Mouse (Mus musculus) right cerebral cortex, postnatal 10 days (tissue): ENCODE data around the gene Prss12.
"Not testable (repeated sequence)": the region's sequence is repeated elsewhere in the genome, so short reads cannot be mapped to it uniquely, and the experiment has no call there.

Experiments
- DNase-seq, 2 experiments: peaks; one replicate each; pipeline ENCODE4 v3.0.0; 2021; ENCODE audit warnings: low spot score in 2 of 2

The Prss12 gene

DNA sequence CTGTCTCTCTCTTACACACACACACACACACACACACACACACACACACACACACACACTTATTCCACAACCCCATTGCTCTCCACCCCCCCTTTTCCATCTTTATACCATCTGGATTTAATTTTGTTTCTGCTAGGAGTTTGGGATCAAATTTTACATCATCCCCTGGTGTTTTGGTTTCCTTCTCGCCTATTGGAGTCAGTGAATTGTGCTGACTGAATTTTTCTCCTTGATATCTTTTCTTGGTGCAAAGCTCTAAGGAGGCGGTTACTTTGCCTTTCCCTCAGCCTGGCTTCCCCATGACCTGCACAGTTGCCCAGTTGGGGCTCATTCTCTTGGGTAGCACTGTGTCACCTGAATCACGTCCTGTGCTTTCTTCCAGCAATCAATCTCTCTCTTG lies 30.1 kb downstream of the Prss12 start:
- no peak for DNase-seq

DNA sequence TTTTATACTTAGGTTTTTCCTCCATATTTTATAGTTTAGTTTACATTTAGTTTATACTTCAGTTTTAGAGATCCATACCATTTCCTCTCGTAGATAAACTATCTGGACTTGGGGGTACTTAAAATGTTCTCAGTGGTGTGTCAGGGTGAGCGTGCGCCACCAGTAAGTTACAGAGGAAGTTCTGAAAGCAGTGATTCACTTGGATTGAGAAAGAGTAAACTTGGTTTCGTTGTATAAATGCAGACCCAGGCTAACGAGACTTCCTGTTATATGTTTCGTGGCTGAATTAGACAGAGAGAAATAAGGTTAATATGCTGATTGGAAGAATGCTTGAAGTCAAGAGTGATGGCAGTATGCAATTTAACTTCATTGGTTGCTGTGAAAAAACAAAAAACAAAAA lies 34.6 kb downstream of the Prss12 start:
- no peak for DNase-seq

GRCm38 (mm10) chr3:123491814-123492213 lies 45.1 kb downstream of the Prss12 start:
- no peak for DNase-seq

- no peak for DNase-seq
Measured at GRCm38 (mm10) chr3:123493163-123493562, 46.5 kb downstream of the Prss12 start.

DNA sequence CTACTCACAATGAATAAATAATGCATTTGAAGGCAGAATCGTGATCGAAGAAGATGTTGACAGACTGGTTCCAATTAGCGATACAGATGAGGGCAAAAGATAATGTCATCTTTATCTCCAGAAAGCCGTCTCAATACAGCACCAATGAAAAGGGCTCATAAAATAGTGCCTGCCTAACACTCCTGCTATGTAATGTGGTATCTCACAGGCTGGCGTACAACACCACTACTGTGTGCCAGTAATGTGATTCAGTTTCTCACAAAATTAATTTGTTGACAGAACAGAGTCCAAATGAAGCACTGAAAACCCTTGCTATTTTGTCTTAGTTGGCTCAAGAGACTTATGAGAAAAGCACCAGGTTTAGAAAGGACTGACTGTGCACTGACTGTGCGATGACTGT lies 48.4 kb downstream of the Prss12 start:
- DNase-seq: no peak

GRCm38 (mm10) chr3:123498787-123499186 lies 52.1 kb downstream of the Prss12 start:
- DNase-seq: no peak

DNA sequence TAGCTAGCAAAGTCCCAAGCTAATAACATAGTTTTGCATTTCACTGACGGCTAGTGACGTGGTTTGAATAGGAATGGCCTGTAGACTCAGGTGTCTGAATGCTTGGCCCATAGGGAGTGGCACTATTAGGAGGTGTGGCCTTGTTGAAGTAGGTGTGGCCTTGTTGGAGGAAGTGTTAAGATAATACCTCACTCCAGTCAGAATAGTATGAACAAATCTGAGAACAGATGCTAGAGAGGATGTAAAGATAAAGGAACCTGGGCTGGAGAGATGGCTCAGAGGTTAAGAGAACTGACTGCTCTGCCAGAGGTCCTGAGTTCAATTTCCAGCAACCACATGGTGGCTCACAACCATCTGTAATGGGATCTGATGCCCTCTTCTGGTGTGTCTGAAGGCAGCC lies 55.1 kb downstream of the Prss12 start:
- DNase-seq: not testable (repeated sequence)

- DNase-seq: peak; percentile 51 to 60
Measured at GRCm38 (mm10) chr3:123503943-123504342, 57.2 kb downstream of the Prss12 start.

GRCm38 (mm10) chr3:123504783-123505182 lies 58.1 kb downstream of the Prss12 start:
- no peak for DNase-seq

DNA sequence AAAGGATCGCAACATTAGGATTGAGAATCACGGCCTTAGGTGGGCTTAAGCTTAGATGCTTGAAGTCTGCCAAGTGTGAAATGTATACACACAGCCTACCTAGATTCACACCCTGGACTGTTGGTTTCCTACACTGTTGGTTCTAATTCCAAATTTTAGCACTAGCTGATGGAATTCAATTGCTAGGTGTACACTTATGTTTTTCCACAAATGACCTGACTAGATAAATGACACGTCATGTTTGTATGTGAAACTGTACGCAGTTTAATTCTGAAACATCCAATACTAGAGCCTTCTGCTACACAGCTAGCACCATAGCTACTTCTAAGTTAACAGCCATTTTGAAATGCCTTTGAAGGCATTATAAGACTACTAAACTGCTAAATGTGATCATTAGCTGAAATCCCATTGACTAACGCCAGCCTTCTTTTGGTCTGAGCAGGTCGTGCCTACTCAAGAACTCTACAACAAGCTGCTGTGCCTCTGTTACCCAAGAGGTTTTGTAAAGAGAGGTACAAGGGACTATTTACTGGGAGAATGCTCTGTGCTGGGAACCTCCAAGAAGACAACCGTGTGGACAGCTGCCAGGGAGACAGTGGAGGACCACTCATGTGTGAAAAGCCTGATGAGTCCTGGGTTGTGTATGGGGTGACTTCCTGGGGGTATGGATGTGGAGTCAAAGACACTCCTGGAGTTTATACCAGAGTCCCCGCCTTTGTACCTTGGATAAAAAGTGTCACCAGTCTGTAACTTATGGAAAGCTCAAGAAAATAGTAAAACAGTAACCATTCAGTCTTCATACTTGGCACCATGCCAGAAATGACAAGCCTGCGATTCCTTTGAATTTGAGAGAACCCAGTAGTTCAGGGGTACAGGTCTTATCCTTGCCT lies 59.3 kb downstream of the Prss12 start:
- DNase-seq: peak; percentile 34 to 51

GRCm38 (mm10) chr3:123506699-123507662 lies 60.3 kb downstream of the Prss12 start:
- DNase-seq: no peak

GRCm38 (mm10) chr3:123507663-123508055 lies 60.9 kb downstream of the Prss12 start:
- no peak for DNase-seq

- peak; percentile 100 for DNase-seq
Measured at GRCm38 (mm10) chr3:123508056-123508674, 61.5 kb downstream of the Prss12 start.

DNA sequence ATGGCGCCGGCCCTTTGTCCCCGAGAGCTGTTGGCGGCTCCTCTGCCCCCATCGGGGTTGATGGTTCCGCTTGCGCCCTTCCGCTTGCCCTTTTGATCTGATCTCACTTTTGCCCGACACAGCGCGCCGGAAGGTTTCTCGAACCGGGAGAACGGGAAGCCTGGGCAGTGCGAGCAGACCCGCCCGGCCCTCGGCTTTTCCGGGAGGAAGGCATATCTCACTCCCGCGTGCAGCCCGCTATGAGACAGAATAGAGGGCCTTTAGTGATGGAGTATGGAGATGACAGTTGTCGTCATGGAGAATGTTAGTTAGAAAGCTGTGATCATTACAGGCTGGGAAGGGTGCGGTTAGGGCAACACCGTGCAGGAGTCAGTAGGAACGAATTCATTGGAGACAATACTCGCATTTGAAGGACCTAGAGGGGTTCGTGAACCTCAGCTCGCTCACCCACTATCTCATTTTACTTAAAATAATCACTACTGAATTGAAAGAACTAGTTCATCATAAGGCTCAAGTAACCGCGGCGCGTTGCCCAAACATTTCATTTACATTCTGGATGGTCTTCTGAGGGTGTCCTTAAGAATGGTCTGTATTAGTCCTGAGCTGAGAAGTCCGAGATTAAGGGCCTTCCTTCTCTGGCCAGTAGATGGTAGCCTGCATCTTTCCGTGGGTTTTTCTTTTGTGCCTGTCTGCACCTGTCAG lies 62.1 kb downstream of the Prss12 start:
- peak in 1 of 2 experiments; percentile 33 for DNase-seq

- no peak for DNase-seq
Measured at GRCm38 (mm10) chr3:123511818-123512217, 65.1 kb downstream of the Prss12 start.

DNA sequence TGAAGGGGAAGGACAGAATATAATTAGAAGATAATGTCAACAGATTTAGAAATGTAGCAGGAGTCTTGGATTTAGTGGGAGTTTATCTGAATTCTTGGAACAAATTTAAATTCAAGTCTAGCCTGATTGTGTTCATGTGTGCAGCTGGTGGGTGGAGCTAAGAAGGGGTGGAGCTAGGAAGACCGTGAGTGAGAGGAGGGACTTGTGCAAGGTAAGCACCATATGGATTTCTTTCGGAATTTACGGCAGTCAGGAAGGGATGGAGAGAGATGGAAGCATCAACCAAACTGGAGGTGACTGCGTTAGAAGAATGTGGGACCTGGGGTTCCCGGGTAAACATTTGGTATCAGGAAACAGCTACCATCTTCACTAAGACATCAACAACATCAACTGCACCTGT lies 68.2 kb downstream of the Prss12 start:
- no peak for DNase-seq

- DNase-seq: peak; percentile 47 to 59
Measured at GRCm38 (mm10) chr3:123515600-123516359, 69.1 kb downstream of the Prss12 start.

- DNase-seq: peak; percentile 54 to 68
Measured at GRCm38 (mm10) chr3:123516784-123517183, 70.1 kb downstream of the Prss12 start.

DNA sequence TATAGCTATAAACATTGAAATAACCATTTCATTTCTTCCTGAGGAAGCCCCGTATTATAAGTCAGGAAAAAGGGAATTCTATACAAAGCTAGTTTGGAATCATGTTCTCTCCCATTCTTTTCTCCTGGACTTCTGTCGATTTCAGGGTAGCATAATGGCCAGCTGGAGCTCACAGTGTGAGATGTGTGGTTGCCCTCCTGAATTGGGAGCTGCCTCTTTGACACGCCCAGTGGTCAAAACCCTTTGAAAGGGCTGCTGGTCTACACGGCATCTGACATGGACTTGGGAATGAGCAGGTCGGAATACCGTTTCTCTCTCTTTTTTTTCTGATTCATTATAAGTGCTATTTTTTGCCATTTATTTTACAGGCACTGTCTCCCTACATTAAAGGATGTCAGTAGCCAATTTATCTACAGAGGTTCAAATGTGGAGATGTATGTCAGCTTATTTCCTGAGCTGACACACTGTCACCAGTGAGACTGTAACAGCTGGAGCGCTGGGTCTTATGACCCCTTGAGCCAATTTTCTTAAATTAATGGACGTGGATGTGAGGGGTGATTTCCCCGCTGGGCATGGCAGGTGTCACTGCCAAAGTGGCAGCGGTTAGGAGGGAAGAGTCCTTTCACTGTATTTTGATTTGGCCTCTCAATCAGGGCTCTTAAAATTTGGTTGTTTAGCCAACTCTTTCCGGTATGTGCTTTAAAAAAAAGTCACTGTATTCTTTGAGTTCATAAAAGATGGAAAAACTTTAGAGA lies 79.8 kb downstream of the Prss12 start:
- DNase-seq: no peak
